Mouse (Mus musculus): ENCODE measurements around the gene Nrcam. TPM values are rescaled to one million over a fixed set of nuclear protein-coding genes. Genes with fewer than 3 reads are reported as not detected.

The Nrcam gene
- polyA plus RNA-seq, 1 experiment = 0.71 TPM

DNA sequence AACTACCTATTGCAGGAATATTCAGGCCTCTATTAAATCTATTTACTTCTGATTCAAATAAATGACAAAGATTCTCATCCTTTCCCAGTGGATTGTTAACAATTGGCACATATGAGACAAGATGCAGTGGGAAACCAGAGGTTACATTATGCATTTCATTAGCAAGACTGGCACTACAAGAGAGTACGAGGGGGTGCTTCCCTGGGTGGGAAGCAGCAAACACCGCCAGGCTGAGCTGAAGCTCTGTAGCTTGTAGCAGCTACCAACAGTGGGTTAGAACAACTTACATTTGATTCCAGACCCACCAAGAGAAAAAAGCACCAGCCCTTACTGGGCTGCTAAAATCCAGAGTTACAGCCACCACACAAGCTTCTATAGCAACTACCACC, 151.3 kb downstream of the Nrcam start:
- no peak for TF ChIP-seq E2F4 (IDR thresholded peaks at IDR 0.05; ENCODE audit: insufficient read depth)
- no peak for TF ChIP-seq MAX (IDR thresholded peaks at IDR 0.05; ENCODE audit: low read depth)
- TF ChIP-seq TCF12 (IDR thresholded peaks at IDR 0.05; ENCODE audit: insufficient read depth, poor library complexity, severe bottlenecking) = no peak
- TF ChIP-seq MYOG (IDR thresholded peaks at IDR 0.05; ENCODE audit: control insufficient read depth in 1 of 3, insufficient read depth in 1 of 3, insufficient read length in 2 of 3, low read depth in 2 of 3) = no peak
- no peak for TF ChIP-seq USF1 (IDR thresholded peaks at IDR 0.05; ENCODE audit: low read depth)
- no peak for TF ChIP-seq REST (IDR thresholded peaks at IDR 0.05; ENCODE audit: insufficient read depth, insufficient read length)
- TF ChIP-seq POLR2A (IDR thresholded peaks at IDR 0.05; ENCODE audit: insufficient read length, low read depth) = no peak
- TF ChIP-seq MYOD1 (IDR thresholded peaks at IDR 0.05; ENCODE audit: control insufficient read depth in 1 of 3, insufficient read length in 2 of 3, low read depth in 2 of 3) = no peak
- TF ChIP-seq SRF (IDR thresholded peaks at IDR 0.05; ENCODE audit: control insufficient read depth, insufficient read length, low read depth) = no peak
- TF ChIP-seq TCF3 (IDR thresholded peaks at IDR 0.05; ENCODE audit: insufficient read length, low read depth) = no peak
- TF ChIP-seq CEBPB (IDR thresholded peaks at IDR 0.05; ENCODE audit: insufficient read depth, poor library complexity, severe bottlenecking) = no peak
- TF ChIP-seq POLR2AphosphoS2 (IDR thresholded peaks at IDR 0.05; ENCODE audit: insufficient read length, low read depth) = no peak
- Histone ChIP-seq H3K79me2 (ENCODE audit: control insufficient read depth, insufficient read depth) (no peaks in the 10 kb centered on the region), H3K4me3 (no peak overlapping the region), H3ac (ENCODE audit: control insufficient read depth, insufficient read length) (no peak overlapping the region), H3K36me3 (ENCODE audit: control insufficient read depth, insufficient read depth) (no peaks in the 10 kb centered on the region), H3K4me2 (ENCODE audit: low read depth) (no peak overlapping the region), H3K27me3 (ENCODE audit: control insufficient read depth, insufficient read depth, insufficient read length) (no peaks in the 10 kb centered on the region)

- Histone ChIP-seq H3K4me3 (no peak overlapping the region), H3K79me2 (ENCODE audit: control insufficient read depth, insufficient read depth) (no peaks in the 10 kb centered on the region), H3K36me3 (ENCODE audit: control insufficient read depth, insufficient read depth) (no peaks in the 10 kb centered on the region), H3K27me3 (ENCODE audit: control insufficient read depth, insufficient read depth, insufficient read length) (no peaks in the 10 kb centered on the region), H3K4me2 (ENCODE audit: low read depth) (no peak overlapping the region), H3ac (ENCODE audit: control insufficient read depth, insufficient read length) (no peak overlapping the region)
- TF ChIP-seq CEBPB (IDR thresholded peaks at IDR 0.05; ENCODE audit: insufficient read depth, poor library complexity, severe bottlenecking) (no peak), POLR2AphosphoS2 (IDR thresholded peaks at IDR 0.05; ENCODE audit: insufficient read length, low read depth) (no peak), MYOG (IDR thresholded peaks at IDR 0.05; ENCODE audit: control insufficient read depth in 1 of 3, insufficient read depth in 1 of 3, insufficient read length in 2 of 3, low read depth in 2 of 3) (no peak), POLR2A (IDR thresholded peaks at IDR 0.05; ENCODE audit: insufficient read length, low read depth) (no peak), REST (IDR thresholded peaks at IDR 0.05; ENCODE audit: insufficient read depth, insufficient read length) (no peak), SRF (IDR thresholded peaks at IDR 0.05; ENCODE audit: control insufficient read depth, insufficient read length, low read depth) (no peak), TCF12 (IDR thresholded peaks at IDR 0.05; ENCODE audit: insufficient read depth, poor library complexity, severe bottlenecking) (no peak), MYOD1 (IDR thresholded peaks at IDR 0.05; ENCODE audit: control insufficient read depth in 1 of 3, insufficient read length in 2 of 3, low read depth in 2 of 3) (no peak), TCF3 (IDR thresholded peaks at IDR 0.05; ENCODE audit: insufficient read length, low read depth) (no peak), E2F4 (IDR thresholded peaks at IDR 0.05; ENCODE audit: insufficient read depth) (no peak), USF1 (IDR thresholded peaks at IDR 0.05; ENCODE audit: low read depth) (no peak), MAX (IDR thresholded peaks at IDR 0.05; ENCODE audit: low read depth) (no peak)
These were observed 152.7 kb downstream of the Nrcam start for GRCm38 (mm10) chr12:44481415-44481814.

- Histone ChIP-seq H3K36me3 (ENCODE audit: control insufficient read depth, insufficient read depth) (no peaks in the 10 kb centered on the region), H3K79me2 (ENCODE audit: control insufficient read depth, insufficient read depth) (no peaks in the 10 kb centered on the region), H3ac (ENCODE audit: control insufficient read depth, insufficient read length) (no peak overlapping the region), H3K4me3 (no peak overlapping the region), H3K4me2 (ENCODE audit: low read depth) (no peak overlapping the region), H3K27me3 (ENCODE audit: control insufficient read depth, insufficient read depth, insufficient read length) (no peaks in the 10 kb centered on the region)
- TF ChIP-seq MYOG (IDR thresholded peaks at IDR 0.05; ENCODE audit: control insufficient read depth in 1 of 3, insufficient read depth in 1 of 3, insufficient read length in 2 of 3, low read depth in 2 of 3) = no peak
- no peak for TF ChIP-seq CEBPB (IDR thresholded peaks at IDR 0.05; ENCODE audit: insufficient read depth, poor library complexity, severe bottlenecking)
- TF ChIP-seq TCF12 (IDR thresholded peaks at IDR 0.05; ENCODE audit: insufficient read depth, poor library complexity, severe bottlenecking) = no peak
- no peak for TF ChIP-seq MAX (IDR thresholded peaks at IDR 0.05; ENCODE audit: low read depth)
- no peak for TF ChIP-seq SRF (IDR thresholded peaks at IDR 0.05; ENCODE audit: control insufficient read depth, insufficient read length, low read depth)
- TF ChIP-seq E2F4 (IDR thresholded peaks at IDR 0.05; ENCODE audit: insufficient read depth) = no peak
- no peak for TF ChIP-seq REST (IDR thresholded peaks at IDR 0.05; ENCODE audit: insufficient read depth, insufficient read length)
- no peak for TF ChIP-seq POLR2A (IDR thresholded peaks at IDR 0.05; ENCODE audit: insufficient read length, low read depth)
- no peak for TF ChIP-seq USF1 (IDR thresholded peaks at IDR 0.05; ENCODE audit: low read depth)
- TF ChIP-seq TCF3 (IDR thresholded peaks at IDR 0.05; ENCODE audit: insufficient read length, low read depth) = no peak
- no peak for TF ChIP-seq POLR2AphosphoS2 (IDR thresholded peaks at IDR 0.05; ENCODE audit: insufficient read length, low read depth)
These were observed 164.2 kb downstream of the Nrcam start for GRCm38 (mm10) chr12:44492759-44493479.

GRCm38 (mm10) chr12:44497762-44498161, 169.1 kb downstream of the Nrcam start:
- Histone ChIP-seq H3K4me2 (ENCODE audit: low read depth) (no peak overlapping the region), H3K79me2 (ENCODE audit: control insufficient read depth, insufficient read depth) (no peaks in the 10 kb centered on the region), H3ac (ENCODE audit: control insufficient read depth, insufficient read length) (no peak overlapping the region), H3K36me3 (ENCODE audit: control insufficient read depth, insufficient read depth) (no peaks in the 10 kb centered on the region), H3K27me3 (ENCODE audit: control insufficient read depth, insufficient read depth, insufficient read length) (no peaks in the 10 kb centered on the region), H3K4me3 (no peak overlapping the region)
- TF ChIP-seq POLR2A (IDR thresholded peaks at IDR 0.05; ENCODE audit: insufficient read length, low read depth) (no peak), SRF (IDR thresholded peaks at IDR 0.05; ENCODE audit: control insufficient read depth, insufficient read length, low read depth) (no peak), MYOG (IDR thresholded peaks at IDR 0.05; ENCODE audit: control insufficient read depth in 1 of 3, insufficient read depth in 1 of 3, insufficient read length in 2 of 3, low read depth in 2 of 3) (no peak)
